Mouse (Mus musculus) kidney, postnatal 0 days (tissue): ENCODE measurements at regions not wholly inside any gene's neighbourhood (a gene's known extent, or its start where the extent isn't known, plus 50 kb on each side); places are given as distances from the start of the nearest gene placed in this dataset.
A peak's percentile ranks its signal among the peaks of the same experiment; 100 is the strongest.

Experiments
- ATAC-seq: fragments of 200-750 bp; cut with Nextera tagmentation; replicated peaks from 2 replicates; pipeline ENCODE4 v1.8.0; 2017; ENCODE audit warnings: low read depth, moderate number of reproducible peaks, moderate TSS enrichment, moderate library complexity; ENCODE audit not compliant: low FRiP score
- DNase-seq: peaks from one replicate; pipeline ENCODE4 v3.0.0-alpha.2; 2016; ENCODE audit warnings: low spot score
- H3K27ac ChIP-seq: fragments of 300-500 bp; sonication (generic); 2 replicates; pipeline ENCODE4 v1.5.1; 2014; ENCODE audit warnings: mild to moderate bottlenecking
- H3K27me3 ChIP-seq: fragments of 300-500 bp; sonication (generic); 2 replicates; pipeline ENCODE4 v1.6.1; 2014; ENCODE audit warnings: low read length, mixed read lengths; ENCODE audit not compliant: insufficient read depth
- H3K36me3 ChIP-seq: fragments of 300-500 bp; sonication (generic); 2 replicates; pipeline ENCODE4 v1.6.1; 2014; ENCODE audit warnings: low read length, mixed read lengths; ENCODE audit not compliant: insufficient read depth
- H3K4me1 ChIP-seq: fragments of 300-500 bp; sonication (generic); replicated peaks from 2 replicates; pipeline ENCODE4 v1.6.1; 2014; ENCODE audit warnings: antibody characterized with exemption, low read length, mixed read lengths; ENCODE audit not compliant: insufficient read depth
- H3K4me2 ChIP-seq: fragments of 300-500 bp; sonication (generic); 2 replicates; pipeline ENCODE4 v1.6.1; 2014; ENCODE audit warnings: mild to moderate bottlenecking, low read length, moderate library complexity, mixed read lengths
- H3K4me3 ChIP-seq: fragments of 300-500 bp; sonication (generic); replicated peaks from 2 replicates; pipeline ENCODE4 v1.5.1; 2014; ENCODE audit warnings: low read depth, low read length
- H3K9ac ChIP-seq: fragments of 300-500 bp; sonication (generic); 2 replicates; pipeline ENCODE4 v1.6.1; 2014; ENCODE audit warnings: low read depth, low read length
- H3K9me3 ChIP-seq: fragments of 300-500 bp; sonication (generic); replicated peaks from 2 replicates; pipeline ENCODE4 v1.6.1; 2016; ENCODE audit warnings: low read length, inconsistent platforms, mixed read lengths
- CTCF ChIP-seq: IDR thresholded peaks from 2 replicates; pipeline ENCODE4 v1.5.1; 2016; ENCODE audit warnings: antibody characterized with exemption, low read depth, mild to moderate bottlenecking, moderate library complexity
- WGBS: fragments of 180-500 bp; shearing (Covaris S2); extraction: QIAGEN DNeasy Blood & Tissue Kit; methylation state at CpG from one replicate; pipeline ENCODE4 v1.1.7; 2014; 5-methylcytosine and 5-hydroxymethylcytosine counted together

DNA sequence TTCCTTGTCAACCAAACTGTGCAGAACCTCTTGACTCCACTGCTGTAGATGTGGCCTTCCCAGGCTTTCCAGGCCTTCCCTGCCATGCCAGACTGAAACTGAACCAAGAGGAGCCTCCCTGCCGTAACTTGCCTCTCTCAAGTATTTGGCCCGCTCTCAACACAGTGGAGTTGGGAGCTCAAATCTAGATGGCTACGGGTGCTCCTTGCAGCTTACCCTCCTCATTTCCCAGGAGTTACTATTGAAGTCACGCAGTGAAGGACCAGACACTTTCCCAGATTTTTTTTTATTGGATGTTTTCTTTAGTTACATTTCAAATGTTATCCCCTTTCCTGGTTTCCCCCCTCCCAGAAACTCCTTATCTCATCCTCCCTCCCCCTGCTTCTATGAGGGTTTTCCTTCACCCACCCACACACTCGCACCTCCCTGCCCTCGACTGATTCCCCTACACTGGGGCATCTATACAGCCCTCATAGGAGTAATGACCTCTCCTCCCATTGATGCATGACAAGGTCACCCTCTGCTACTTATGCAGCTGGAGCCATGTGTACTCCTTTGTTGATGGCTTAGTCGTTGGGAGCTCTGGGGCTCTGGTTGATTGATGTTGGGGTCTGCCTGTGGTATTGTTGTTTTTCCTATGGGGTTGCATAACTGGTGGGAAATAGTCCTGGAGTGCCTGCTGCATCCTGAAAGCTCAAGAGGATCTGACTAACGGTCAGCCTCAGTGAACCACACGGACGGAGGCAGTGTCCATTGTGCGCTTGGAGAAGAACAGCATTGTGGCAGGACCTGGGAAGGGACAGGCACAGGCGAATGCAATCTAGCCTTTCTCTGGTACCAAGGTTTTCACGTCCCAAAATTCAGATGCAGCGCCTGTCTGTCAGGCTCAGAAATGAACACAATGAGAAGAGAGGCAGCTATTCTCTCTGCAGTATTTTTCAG lies 602.5 kb downstream of the Dok5 start:
- H3K9ac ChIP-seq: no peak overlapping the region
- no peak overlapping the region for H3K27ac ChIP-seq
- H3K4me3 ChIP-seq: no peak overlapping the region
- no peak for TF ChIP-seq CTCF
- DNase-seq (peak; percentile 2), ATAC-seq (no peak)
- 48% methylated on average over 14 of the region's 14 CpGs for WGBS
- H3K4me2 ChIP-seq: no peak overlapping the region
- H3K4me1 ChIP-seq: no peaks in the 10 kb centered on the region
- no peaks in the 10 kb centered on the region for H3K27me3 ChIP-seq
- H3K9me3 ChIP-seq: no peaks in the 10 kb centered on the region
- H3K36me3 ChIP-seq: no peaks in the 10 kb centered on the region

DNA sequence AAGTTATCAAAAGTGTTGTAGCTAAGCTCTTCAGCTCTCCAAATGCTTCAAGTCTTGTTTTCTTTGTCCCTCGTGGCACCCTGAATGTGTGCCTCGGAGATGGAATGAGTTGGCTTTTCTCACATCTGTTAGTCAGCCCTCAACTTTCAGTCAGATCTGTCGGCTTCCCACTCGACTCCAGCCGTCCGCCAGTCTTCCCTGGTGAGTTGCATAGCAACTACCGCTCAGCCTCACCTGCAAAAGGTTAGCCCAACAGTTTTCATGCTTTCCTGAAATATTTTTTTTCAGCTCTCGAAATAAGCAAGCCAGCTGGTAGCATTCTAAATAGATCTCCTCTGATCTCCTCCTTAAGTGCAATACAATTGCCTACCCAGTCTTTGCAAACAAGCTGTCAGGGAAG lies 601.2 kb downstream of the Dok5 start:
- H3K27ac ChIP-seq: no peak overlapping the region
- H3K36me3 ChIP-seq: no peaks in the 10 kb centered on the region
- ATAC-seq (no peak), DNase-seq (no peak)
- WGBS: 87% methylated on average over 8 of the region's 8 CpGs
- H3K4me1 ChIP-seq: no peaks in the 10 kb centered on the region
- no peaks in the 10 kb centered on the region for H3K9me3 ChIP-seq
- H3K9ac ChIP-seq: no peak overlapping the region
- H3K4me3 ChIP-seq: no peak overlapping the region
- no peak for TF ChIP-seq CTCF
- H3K4me2 ChIP-seq: no peak overlapping the region
- H3K27me3 ChIP-seq: no peaks in the 10 kb centered on the region

DNA sequence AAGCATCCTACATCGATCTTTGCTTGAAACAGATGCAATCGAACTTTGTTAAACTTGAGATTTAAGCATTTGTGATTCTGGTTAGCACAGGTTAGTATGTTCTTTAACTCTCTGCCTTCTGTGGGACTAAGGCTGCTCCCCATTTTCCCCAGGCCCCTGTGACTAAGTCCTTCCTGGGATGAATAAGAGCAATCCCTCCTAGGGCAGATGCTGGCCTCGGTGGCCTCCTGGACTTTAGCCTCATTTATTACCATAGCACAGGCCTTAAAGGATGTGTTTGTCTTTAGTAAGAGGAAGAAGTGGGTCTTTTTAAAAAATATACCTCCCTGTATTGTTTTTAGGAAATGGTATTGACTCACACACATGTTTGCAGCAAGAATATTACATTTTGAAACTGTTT lies 599.9 kb downstream of the Dok5 start:
- DNase-seq: no peak
- no peak overlapping the region for H3K9ac ChIP-seq
- no peaks in the 10 kb centered on the region for H3K36me3 ChIP-seq
- no peaks in the 10 kb centered on the region for H3K4me1 ChIP-seq
- WGBS: 95% methylated on average over 3 of the region's 3 CpGs
- H3K4me2 ChIP-seq: no peak overlapping the region
- no peak for TF ChIP-seq CTCF
- H3K27ac ChIP-seq: no peak overlapping the region
- H3K4me3 ChIP-seq: no peak overlapping the region
- H3K27me3 ChIP-seq: no peaks in the 10 kb centered on the region
- no peaks in the 10 kb centered on the region for H3K9me3 ChIP-seq
- ATAC-seq: no peak

GRCm38 (mm10) chr2:171326909-171327308 lies 595.3 kb downstream of the Dok5 start:
- H3K9ac ChIP-seq: no peak overlapping the region
- no peaks in the 10 kb centered on the region for H3K27me3 ChIP-seq
- H3K4me2 ChIP-seq: no peak overlapping the region
- TF ChIP-seq CTCF: no peak
- no peak overlapping the region for H3K27ac ChIP-seq
- ATAC-seq: no peak
- WGBS: 70% methylated on average over 3 of the region's 3 CpGs
- peak; percentile 13 for DNase-seq
- H3K4me1 ChIP-seq: no peaks in the 10 kb centered on the region
- H3K4me3 ChIP-seq: no peak overlapping the region
- H3K36me3 ChIP-seq: no peaks in the 10 kb centered on the region
- H3K9me3 ChIP-seq: no peaks in the 10 kb centered on the region

GRCm38 (mm10) chr2:171308486-171308885 lies 576.9 kb downstream of the Dok5 start:
- DNase-seq (no peak), ATAC-seq (no peak)
- Histone ChIP-seq H3K4me3 (no peak overlapping the region), H3K4me2 (no peak overlapping the region), H3K27ac (no peak overlapping the region), H3K4me1 (no peaks in the 10 kb centered on the region), H3K9ac (no peak overlapping the region), H3K9me3 (no peaks in the 10 kb centered on the region), H3K36me3 (no peaks in the 10 kb centered on the region), H3K27me3 (no peaks in the 10 kb centered on the region)
- 76% methylated on average over 4 of the region's 4 CpGs for WGBS
- TF ChIP-seq CTCF: no peak

GRCm38 (mm10) chr2:171306000-171306399 lies 574.4 kb downstream of the Dok5 start:
- TF ChIP-seq CTCF: no peak
- Histone ChIP-seq H3K4me3 (no peak overlapping the region), H3K9ac (no peak overlapping the region), H3K27ac (no peak overlapping the region), H3K4me1 (no peaks in the 10 kb centered on the region), H3K36me3 (no peaks in the 10 kb centered on the region), H3K27me3 (no peaks in the 10 kb centered on the region), H3K4me2 (no peak overlapping the region), H3K9me3 (no peaks in the 10 kb centered on the region)
- no peak for DNase-seq
- 56% methylated on average over 12 of the region's 12 CpGs for WGBS
- no peak for ATAC-seq
